Mouse (Mus musculus) E14TG2a.4 (cell line): ENCODE measurements around the gene Sec61a2.
A peak's percentile ranks its signal among the peaks of the same experiment; 100 is the strongest.

Experiments used
- CTCF ChIP-seq: conservative IDR thresholded peaks from 2 replicates; pipeline ENCODE4 v1.5.1; 2014; ENCODE audit warnings: low read length
- NANOG ChIP-seq: IDR thresholded peaks from 2 replicates; pipeline ENCODE4 v1.6.1; 2014; ENCODE audit warnings: borderline replicate concordance, low read length, mixed read lengths
- POU5F1 ChIP-seq: IDR thresholded peaks from 2 replicates; pipeline ENCODE4 v1.6.1; 2014; ENCODE audit warnings: low read length, borderline replicate concordance

DNA sequence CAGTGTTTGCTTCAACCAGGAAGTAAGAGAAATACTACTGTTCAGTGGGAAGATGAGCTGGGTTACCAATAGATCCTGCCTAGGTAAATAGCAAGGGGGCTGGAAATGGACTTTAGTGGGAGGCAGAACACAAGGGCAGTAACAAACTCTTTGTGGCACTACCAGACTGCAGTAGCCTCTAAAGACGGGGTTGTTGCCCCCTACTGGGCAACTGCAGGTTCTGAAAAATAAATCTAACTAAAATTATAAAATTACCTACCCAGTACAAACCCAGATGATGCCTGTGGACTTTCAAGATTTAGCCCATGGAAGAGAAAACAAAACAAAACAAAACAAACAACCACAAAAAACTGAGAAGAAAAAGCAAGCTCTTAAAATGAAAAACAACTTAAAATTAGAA is 71.0 kb downstream of the Sec61a2 start:
- TF ChIP-seq CTCF (peak; percentile 38), POU5F1 (no peak), NANOG (no peak)
